Mouse (Mus musculus): ENCODE measurements at regions not wholly inside any gene's neighbourhood (a gene's known extent, or its start where the extent isn't known, plus 50 kb on each side); places are given as distances from the start of the nearest gene placed in this dataset.
"Not testable (repeated sequence)": the region's sequence is repeated elsewhere in the genome, so short reads cannot be mapped to it uniquely, and the experiment has no call there.

GRCm38 (mm10) chr12:33496306-33496705 is 66.9 kb downstream of the Twistnb start:
- no peak for DNase-seq (ENCODE audit: low spot score)

- no peak for DNase-seq (ENCODE audit: low spot score)
Measured at GRCm38 (mm10) chr12:33497319-33497892, 68.0 kb downstream of the Twistnb start.

GRCm38 (mm10) chr12:33541566-33541965 is 112.1 kb downstream of the Twistnb start:
- no peak for DNase-seq (ENCODE audit: low spot score)

GRCm38 (mm10) chr12:33551660-33552059 is 122.2 kb downstream of the Twistnb start:
- not testable (repeated sequence) for DNase-seq (ENCODE audit: low spot score)

- DNase-seq (ENCODE audit: low spot score) = no peak
Measured at GRCm38 (mm10) chr12:33552231-33552630, 122.8 kb downstream of the Twistnb start.

GRCm38 (mm10) chr12:33552651-33553050 is 123.2 kb downstream of the Twistnb start:
- DNase-seq (ENCODE audit: low spot score) = no peak

GRCm38 (mm10) chr12:33553731-33554130 is 124.3 kb downstream of the Twistnb start:
- no peak for DNase-seq (ENCODE audit: low spot score)

- DNase-seq (ENCODE audit: low spot score) = no peak
Measured at GRCm38 (mm10) chr12:33561141-33561540, 131.7 kb downstream of the Twistnb start.

- DNase-seq (ENCODE audit: low spot score) = no peak
Measured at GRCm38 (mm10) chr12:33577877-33578428, 148.5 kb downstream of the Twistnb start.

- DNase-seq (ENCODE audit: low spot score) = no peak
Measured at GRCm38 (mm10) chr12:33580809-33581208, 151.4 kb downstream of the Twistnb start.

GRCm38 (mm10) chr12:33591031-33591430 is 161.6 kb downstream of the Twistnb start:
- DNase-seq (ENCODE audit: low spot score) = no peak

- DNase-seq (ENCODE audit: low spot score) = no peak
Measured at GRCm38 (mm10) chr12:33592431-33592911, 163.0 kb downstream of the Twistnb start.

GRCm38 (mm10) chr12:33592938-33593337 is 163.5 kb downstream of the Twistnb start:
- no peak for DNase-seq (ENCODE audit: low spot score)

GRCm38 (mm10) chr12:33593685-33594084 is 164.2 kb downstream of the Twistnb start:
- DNase-seq (ENCODE audit: low spot score) = no peak

- no peak for DNase-seq (ENCODE audit: low spot score)
Measured at GRCm38 (mm10) chr12:33605393-33605792, 176.0 kb downstream of the Twistnb start.

- DNase-seq (ENCODE audit: low spot score) = no peak
Measured at GRCm38 (mm10) chr12:33607811-33608602, 178.6 kb downstream of the Twistnb start.

GRCm38 (mm10) chr12:33612378-33612777 is 182.9 kb downstream of the Twistnb start:
- DNase-seq (ENCODE audit: low spot score) = peak; percentile 32

GRCm38 (mm10) chr12:33620391-33620790 is 191.0 kb downstream of the Twistnb start:
- no peak for DNase-seq (ENCODE audit: low spot score)

- DNase-seq (ENCODE audit: low spot score) = no peak
Measured at GRCm38 (mm10) chr12:33626092-33626882, 196.9 kb downstream of the Twistnb start.

GRCm38 (mm10) chr12:33652597-33652996 is 223.2 kb downstream of the Twistnb start:
- no peak for DNase-seq (ENCODE audit: low spot score)

GRCm38 (mm10) chr12:33675508-33675907 is 246.1 kb downstream of the Twistnb start:
- no peak for DNase-seq (ENCODE audit: low spot score)

- no peak for DNase-seq (ENCODE audit: low spot score)
Measured at GRCm38 (mm10) chr12:33692870-33693269, 235.4 kb upstream of the Ferd3l start.

All from urinary bladder, postnatal 14 days (tissue).